Mouse (Mus musculus) olfactory bulb, adult 2 months (tissue): Measurements from ENCODE around the gene Fopnl.

Experiments
- CTCF ChIP-seq: fragments of 200-500 bp; IDR thresholded peaks from 2 replicates; pipeline ENCODE4 v1.5.1; 2012; ENCODE audit warnings: low read depth, mild to moderate bottlenecking, low read length, moderate library complexity; ENCODE audit not compliant: insufficient read depth
- POLR2A ChIP-seq: fragments of 200-500 bp; IDR thresholded peaks from 2 replicates; pipeline ENCODE4 v1.6.1; 2012; ENCODE audit warnings: mild to moderate bottlenecking, low read depth, low read length, moderate library complexity; ENCODE audit not compliant: insufficient read depth

GRCm38 (mm10) chr16:14296544-14297124 is 20.6 kb downstream of the Fopnl start:
- TF ChIP-seq POLR2A (no peak), CTCF (no peak)
